Mouse (Mus musculus) testis, postnatal 14 days (tissue): ENCODE measurements at regions not wholly inside any gene's neighbourhood (a gene's known extent, or its start where the extent isn't known, plus 50 kb on each side); places are given as distances from the start of the nearest gene placed in this dataset.

ENCODE experiments used
- DNase-seq: peaks from one replicate; pipeline ENCODE4 v3.0.0; 2021; ENCODE audit warnings: low spot score

DNA sequence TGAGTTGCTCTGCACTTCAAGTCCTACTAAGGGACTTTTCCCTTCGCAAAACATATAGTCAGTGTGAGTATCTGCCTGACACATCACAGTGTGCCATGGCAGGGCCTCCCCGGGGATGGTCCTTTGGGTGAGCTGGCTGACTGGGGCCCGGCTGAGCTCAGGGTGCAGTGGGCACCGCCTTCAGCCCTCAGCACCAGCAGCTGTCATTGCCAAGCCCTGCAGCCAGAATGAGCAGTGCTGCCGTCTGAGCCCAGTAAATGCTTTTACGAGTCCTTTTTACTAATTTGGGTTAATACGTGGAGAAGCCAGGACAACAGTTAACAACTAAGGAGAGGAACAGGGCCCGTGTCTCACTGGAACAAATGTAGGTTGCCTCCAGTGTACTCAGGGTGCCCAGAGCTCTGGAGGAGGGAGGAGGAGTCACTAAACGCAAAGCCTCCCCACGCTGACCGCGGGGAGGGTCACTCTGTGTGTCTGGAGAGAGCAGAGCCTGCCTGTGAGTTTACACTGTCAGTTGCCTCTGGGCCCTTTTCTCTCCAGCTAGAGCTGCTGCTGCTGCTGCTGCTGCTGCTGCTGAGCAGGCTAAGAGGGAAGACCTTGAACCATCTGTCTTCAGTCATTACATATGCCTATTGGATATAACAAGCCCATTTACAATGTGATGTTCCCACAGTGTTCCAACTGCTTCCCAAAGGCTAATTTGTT, 60.1 kb upstream of the Vps8 start:
- no peak for DNase-seq

DNA sequence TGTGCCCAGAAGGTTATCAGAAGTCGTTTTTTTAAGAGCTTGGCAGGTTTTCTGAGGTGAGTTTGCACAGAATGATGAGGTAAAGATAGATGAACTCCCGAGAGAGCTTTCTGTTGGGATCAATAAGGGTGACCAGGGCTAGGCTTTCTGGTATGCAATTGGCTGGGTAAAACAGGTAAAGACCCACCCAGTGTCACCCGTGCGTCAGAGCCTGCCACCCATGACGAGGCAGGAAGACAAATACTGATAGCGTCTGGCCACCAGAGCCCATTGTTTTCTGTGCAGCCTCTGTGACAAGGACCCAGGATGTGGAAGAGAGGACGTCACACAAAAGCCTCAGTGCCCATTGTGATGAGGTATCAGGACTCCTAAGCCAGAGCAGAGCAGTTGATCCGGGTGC, 58.0 kb upstream of the Vps8 start:
- no peak for DNase-seq

DNA sequence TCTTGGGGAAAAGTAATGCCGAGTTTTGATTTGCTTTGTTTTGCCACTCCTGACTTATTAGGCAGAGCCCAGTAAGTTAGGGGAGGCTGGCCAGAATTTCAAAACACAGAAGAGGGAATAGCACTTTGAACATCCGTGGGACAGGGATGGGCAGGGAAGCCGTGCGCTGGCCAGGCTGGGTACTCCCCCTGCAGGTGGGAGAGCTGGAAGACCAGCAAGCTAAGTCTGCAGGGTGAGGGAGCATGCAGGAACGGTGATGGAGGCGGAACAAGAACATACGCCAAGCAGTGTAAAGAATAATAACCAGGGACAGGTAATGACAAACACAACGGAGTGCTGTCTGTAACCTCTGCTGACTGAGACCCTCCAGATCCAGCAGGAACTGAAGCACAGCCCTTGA, 55.5 kb upstream of the Vps8 start:
- peak; percentile 21 for DNase-seq

DNA sequence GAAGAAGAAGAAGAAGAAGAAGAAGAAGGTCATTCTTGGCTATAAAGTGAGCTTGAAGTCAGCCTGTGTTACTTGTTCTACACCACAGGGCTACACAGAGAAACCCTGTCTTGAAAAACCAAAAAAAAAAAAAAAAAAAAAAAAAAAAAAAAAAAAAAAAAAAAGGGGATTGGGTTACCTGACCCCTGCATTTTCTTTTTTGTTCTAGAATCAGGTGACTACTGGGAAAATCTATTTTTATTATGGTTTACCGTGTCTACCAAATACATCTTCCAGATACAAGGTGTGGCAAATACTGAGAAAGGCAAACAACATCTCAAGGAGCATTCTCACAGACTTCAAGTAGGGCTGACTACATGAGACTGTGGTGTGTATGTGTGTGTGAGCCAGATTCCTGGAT, 54.1 kb upstream of the Vps8 start:
- DNase-seq = no peak

DNA sequence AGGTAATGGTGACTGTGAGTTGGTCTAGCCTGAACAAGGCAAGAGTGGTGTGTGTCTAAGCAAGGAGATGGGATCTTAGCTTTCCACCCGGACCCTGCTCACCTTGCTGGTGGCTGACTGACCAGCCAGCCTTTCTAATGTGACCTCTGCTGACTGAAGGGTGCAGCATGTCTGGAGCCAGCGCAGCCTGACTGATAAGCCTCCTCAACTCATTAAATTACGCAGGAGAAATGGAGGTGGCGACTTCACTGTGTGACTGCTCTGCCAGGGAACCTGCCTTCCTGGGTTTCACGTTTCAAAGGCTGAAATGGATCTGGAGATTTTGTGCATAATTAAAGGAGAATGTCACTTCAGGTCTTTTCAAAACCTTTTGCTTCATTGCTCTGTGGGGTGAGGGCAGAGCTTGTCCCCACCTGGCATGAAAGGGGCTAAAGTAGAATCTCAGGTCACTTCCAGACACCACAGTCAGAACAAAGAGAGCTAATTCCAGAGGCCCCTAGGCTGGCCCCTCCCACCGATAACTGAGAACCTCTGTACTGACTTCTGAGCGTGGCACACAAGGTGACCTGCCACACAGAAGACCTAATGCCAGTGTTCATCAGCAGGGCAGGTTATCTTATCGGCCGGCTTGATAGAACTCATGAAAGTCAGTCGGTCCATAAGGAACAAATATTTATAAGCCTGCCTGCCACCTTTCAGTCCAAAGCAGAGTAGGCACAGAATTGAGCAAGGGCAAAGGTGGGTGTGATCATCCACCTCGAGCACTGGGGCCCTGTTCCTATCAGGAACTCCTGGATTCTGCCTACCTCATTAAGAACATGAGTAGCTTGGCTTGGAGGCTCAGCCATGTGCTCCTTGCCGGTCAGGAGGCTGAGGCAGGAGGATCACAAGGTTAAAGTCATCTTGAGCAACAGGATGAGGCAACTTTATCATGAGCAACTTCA, 53.1 kb upstream of the Vps8 start:
- no peak for DNase-seq
